ENCODE assay signal across 8 mouse cellular contexts in the genomic region with DNA sequence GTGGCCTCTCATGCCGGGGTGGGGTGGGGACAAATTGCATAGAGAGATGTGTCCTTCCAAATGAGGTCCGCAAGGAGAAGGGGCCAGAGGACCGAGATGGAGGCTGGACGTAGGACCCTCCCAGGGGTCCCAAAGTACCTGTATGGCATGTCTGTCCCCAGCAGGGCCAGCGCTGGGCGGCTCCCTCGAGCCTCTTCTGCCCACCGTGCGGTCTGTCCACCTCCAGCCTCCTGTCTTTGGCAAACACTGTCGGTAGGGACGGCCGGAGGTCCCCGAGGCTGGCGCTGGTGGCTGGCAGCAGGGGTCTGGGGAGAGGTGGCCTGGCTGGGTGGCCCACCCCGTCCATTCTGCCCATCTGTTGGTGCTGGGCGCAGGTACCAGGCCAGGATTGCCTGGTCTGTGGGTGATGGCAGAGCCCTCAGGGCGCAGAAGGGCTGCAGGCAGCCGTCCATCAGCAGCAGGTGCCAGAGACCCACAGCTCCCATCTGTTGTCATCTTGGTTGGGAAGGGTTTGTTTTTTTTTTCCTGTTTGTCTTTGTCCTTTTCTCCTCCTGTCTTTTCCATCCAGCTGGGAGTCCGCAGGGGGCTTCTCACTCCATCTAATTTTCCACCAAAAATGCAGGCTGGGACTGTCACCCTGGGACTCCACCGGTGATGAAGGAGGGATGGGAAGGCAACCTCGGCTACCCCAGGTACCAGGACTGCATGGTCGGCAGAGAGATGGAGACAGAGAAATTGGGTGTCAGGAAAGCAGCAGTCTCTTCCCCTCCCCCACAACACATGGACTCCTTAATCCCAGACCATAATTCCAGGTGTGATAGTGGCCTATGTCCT. TPM values are rescaled to one million over a fixed set of nuclear protein-coding genes. Genes with fewer than 3 reads are reported as not detected.
DNase-seq lines count a peak whose midpoint lies in the region; ATAC-seq and TF ChIP-seq lines count a peak whose summit lies in the region.

No protein-coding gene starts in this region.

- no peak for TF ChIP-seq CTCF in left cerebral cortex, adult 2 months (IDR thresholded peaks at IDR 0.05)

- no peaks in the 10 kb centered on the region for H3K9me3 ChIP-seq in hindbrain, embryonic 15.5 days

- peak overlapping the region; percentile 31 for H3K4me3 ChIP-seq in left cerebral cortex, adult 2 months
- H3K4me3 ChIP-seq in hindbrain, embryonic 15.5 days, result peak overlapping the region; percentile 13; the same call in 1 of the 2 replicates
- H3K4me3 ChIP-seq in myocyte, result no peak overlapping the region

- H3ac ChIP-seq in myocyte (ENCODE audit: control insufficient read depth, insufficient read length), result no peak overlapping the region

- no peak for ATAC-seq in hindbrain, embryonic 15.5 days (ENCODE audit: low FRiP score, low read depth)

- H3K4me2 ChIP-seq in hindbrain, embryonic 15.5 days, result peak overlapping the region; percentile 30
- H3K4me2 ChIP-seq in myocyte (ENCODE audit: low read depth), result no peak overlapping the region

- WGBS in hindbrain, embryonic 15.5 days, result 38% methylated on average over 21 of the region's 22 CpGs

- H3K79me2 ChIP-seq in myocyte (ENCODE audit: control insufficient read depth, insufficient read depth), result no peaks in the 10 kb centered on the region

- TF ChIP-seq POLR2A in myocyte (IDR thresholded peaks at IDR 0.05; ENCODE audit: insufficient read length, low read depth), result peak; percentile 9

- peaks cover 13% of the 10 kb centered on the region for H3K36me3 ChIP-seq in hindbrain, embryonic 15.5 days
- peaks cover 35% of the 10 kb centered on the region for H3K36me3 ChIP-seq in myocyte (ENCODE audit: control insufficient read depth, insufficient read depth)

- peaks cover 55% of the 10 kb centered on the region for H3K4me1 ChIP-seq in hindbrain, embryonic 15.5 days (replicated peaks)

- H3K9ac ChIP-seq in hindbrain, embryonic 15.5 days, result no peak overlapping the region

- peak overlapping the region; percentile 85 for H3K27ac ChIP-seq in left cerebral cortex, adult 2 months
- peak overlapping the region; percentile 80 for H3K27ac ChIP-seq in hindbrain, embryonic 15.5 days (replicated peaks)

- DNase-seq in left cerebral cortex, adult 2 months (ENCODE audit: extremely low spot score in 1 of 2, low spot score in 2 of 2), result no peak
- no peak for DNase-seq in left cerebral cortex, adult 11 months (ENCODE audit: low spot score)
- peak; percentile 93 to 95 for DNase-seq in cerebellum, postnatal 10 days
- DNase-seq in frontal cortex, postnatal 36 days (ENCODE audit: low spot score in 2 of 2), result no peak
- DNase-seq in ovary, postnatal 14 days (ENCODE audit: low spot score), result no peak
- no peak for DNase-seq in left cerebral cortex, postnatal 14 days (ENCODE audit: low spot score in 2 of 2)

- H3K27me3 ChIP-seq in hindbrain, embryonic 15.5 days, result no peaks in the 10 kb centered on the region
- no peaks in the 10 kb centered on the region for H3K27me3 ChIP-seq in myocyte (ENCODE audit: control insufficient read depth, insufficient read depth, insufficient read length)

- intact Hi-C loops in left cerebral cortex, adult 2 months (cut with DNase I), result no loop called here
- intact Hi-C loops in left cerebral cortex, postnatal 14 days (cut with DNase I), result no loop called here

TF ChIP-seq in myocyte, 11 proteins besides CTCF, POLR2A, EP300 and RAD21:
- TF ChIP-seq USF1 (IDR thresholded peaks at IDR 0.05; ENCODE audit: low read depth), result no peak
- no peak for TF ChIP-seq MAX (IDR thresholded peaks at IDR 0.05; ENCODE audit: low read depth)
- peak; percentile 52 for TF ChIP-seq POLR2AphosphoS2 (IDR thresholded peaks at IDR 0.05; ENCODE audit: insufficient read length, low read depth)
- no peak for TF ChIP-seq CEBPB (IDR thresholded peaks at IDR 0.05; ENCODE audit: insufficient read depth, poor library complexity, severe bottlenecking)
- no peak for TF ChIP-seq SRF (IDR thresholded peaks at IDR 0.05; ENCODE audit: control insufficient read depth, insufficient read length, low read depth)
- TF ChIP-seq E2F4 (IDR thresholded peaks at IDR 0.05; ENCODE audit: insufficient read depth), result no peak
- TF ChIP-seq TCF3 (IDR thresholded peaks at IDR 0.05; ENCODE audit: insufficient read length, low read depth), result no peak
- no peak for TF ChIP-seq REST (IDR thresholded peaks at IDR 0.05; ENCODE audit: insufficient read depth, insufficient read length)

RNA-seq across cellular contexts. Expression of gene Smim24, which starts 7.7 kb away (rescaled TPM):
- 1 to 10 TPM; 1.3 to 1.4 TPM for total RNA-seq in left cerebral cortex, adult 2 months (2021)
- polyA plus RNA-seq in hindbrain, embryonic 15.5 days (2015; fragmentation: Nextera tagmentation; extraction: Ambion mirVana), result 1.4 and 1.8 TPM in 2 replicates
- 0.30 TPM for polyA plus RNA-seq in myocyte (2012; fragmentation: generic; extraction: Trizol)
- 1 to 10 TPM; 1.8 to 1.9 TPM for total RNA-seq in left cerebral cortex, postnatal 14 days (2021)

RNA-seq across cellular contexts. Expression of gene Gm48552, which starts 11.8 kb away (rescaled TPM):
- 1 to 10 TPM; 5.1 to 7.1 TPM for total RNA-seq in left cerebral cortex, adult 2 months (2021)
- polyA plus RNA-seq in hindbrain, embryonic 15.5 days (2015; fragmentation: Nextera tagmentation; extraction: Ambion mirVana), result 2.1 and 2.7 TPM in 2 replicates
- 0.73 TPM for polyA plus RNA-seq in myocyte (2012; fragmentation: generic; extraction: Trizol)
- 1 to 10 TPM; 2.8 to 4.7 TPM for total RNA-seq in left cerebral cortex, postnatal 14 days (2021)

RNA-seq across cellular contexts. Expression of gene Gm48551, which starts 16.3 kb away (rescaled TPM):
- total RNA-seq in left cerebral cortex, adult 2 months (2021), result 1 to 10 TPM; 2.0 to 3.4 TPM
- polyA plus RNA-seq in hindbrain, embryonic 15.5 days (2015; fragmentation: Nextera tagmentation; extraction: Ambion mirVana), result 6.2 and 6.6 TPM in 2 replicates
- polyA plus RNA-seq in myocyte (2012; fragmentation: generic; extraction: Trizol), result 1.7 TPM
- total RNA-seq in left cerebral cortex, postnatal 14 days (2021), result 1 to 10 TPM; 2.4 to 3.2 TPM

RNA-seq across cellular contexts. Expression of gene Dohh, which starts 16.4 kb away (rescaled TPM):
- 10 to 100 TPM; 87.1 to 95.1 TPM for total RNA-seq in left cerebral cortex, adult 2 months (2021)
- polyA plus RNA-seq in hindbrain, embryonic 15.5 days (2015; fragmentation: Nextera tagmentation; extraction: Ambion mirVana), result 92.2 and 94.0 TPM in 2 replicates
- polyA plus RNA-seq in myocyte (2012; fragmentation: generic; extraction: Trizol), result 103 TPM
- total RNA-seq in left cerebral cortex, postnatal 14 days (2021), result 10 to 100 TPM; 82.4 to 88.6 TPM

RNA-seq across cellular contexts. Expression of gene Fzr1, which starts 22.3 kb away (rescaled TPM):
- total RNA-seq in left cerebral cortex, adult 2 months (2021), result 10 to 100 TPM; 69.1 to 70.6 TPM
- 147 and 152 TPM in 2 replicates for polyA plus RNA-seq in hindbrain, embryonic 15.5 days (2015; fragmentation: Nextera tagmentation; extraction: Ambion mirVana)
- 42.0 TPM for polyA plus RNA-seq in myocyte (2012; fragmentation: generic; extraction: Trizol)
- total RNA-seq in left cerebral cortex, postnatal 14 days (2021), result 10 to 100 TPM; 74.8 to 80.3 TPM

Comparison
In these comparisons a context has a peak if more than half of its experiments do, and no peak if none do; other contexts are left out.
1. DNase-seq: peak in cerebellum, postnatal 10 days (2 of 2); none in left cerebral cortex, adult 2 months (0 of 2), left cerebral cortex, adult 11 months (single experiment), frontal cortex, postnatal 36 days (0 of 2), ovary, postnatal 14 days (single experiment) and left cerebral cortex, postnatal 14 days (0 of 2).